Mouse (Mus musculus) neural tube, embryonic 11.5 days (tissue): ENCODE results near the gene Dysf. TPM values are rescaled to one million over a fixed set of nuclear protein-coding genes. Genes with fewer than 3 reads are reported as not detected.

Source experiments
- ATAC-seq: fragments of 200-750 bp; cut with Nextera tagmentation; 2 replicates; pipeline ENCODE4 v1.8.0; 2017; ENCODE audit warnings: moderate number of reproducible peaks, mild to moderate bottlenecking, moderate TSS enrichment, moderate library complexity; ENCODE audit not compliant: insufficient read depth, low FRiP score, low TSS enrichment
- DNase-seq: peaks from one replicate; pipeline ENCODE4 v3.0.0-alpha.2; 2015; ENCODE audit warnings: low spot score
- H3K27ac ChIP-seq: fragments of 300-500 bp; sonication (generic); 2 replicates; pipeline ENCODE4 v1.5.1; 2014; ENCODE audit warnings: low read depth, mild to moderate bottlenecking, low read length
- H3K27me3 ChIP-seq: fragments of 300-500 bp; sonication (generic); 2 replicates; pipeline ENCODE4 v1.6.1; 2014; ENCODE audit warnings: mild to moderate bottlenecking, low read length, mixed read lengths; ENCODE audit not compliant: control insufficient read depth, insufficient read depth
- H3K36me3 ChIP-seq: fragments of 300-500 bp; sonication (generic); 2 replicates; pipeline ENCODE4 v1.6.1; 2014; ENCODE audit warnings: mild to moderate bottlenecking, low read length, moderate library complexity, mixed read lengths; ENCODE audit not compliant: control insufficient read depth, insufficient read depth
- H3K4me1 ChIP-seq: fragments of 300-500 bp; sonication (generic); 2 replicates; pipeline ENCODE4 v1.6.1; 2014; ENCODE audit warnings: low read length, mixed read lengths; ENCODE audit not compliant: control insufficient read depth, insufficient read depth
- H3K4me2 ChIP-seq: fragments of 300-500 bp; sonication (generic); 2 replicates; pipeline ENCODE4 v1.6.1; 2014; ENCODE audit warnings: low read depth, mild to moderate bottlenecking, moderate library complexity
- H3K4me3 ChIP-seq: fragments of 300-500 bp; sonication (generic); 2 replicates; pipeline ENCODE4 v1.5.1; 2014; ENCODE audit warnings: low read depth, low read length
- H3K9ac ChIP-seq: fragments of 300-500 bp; sonication (generic); 2 replicates; pipeline ENCODE4 v1.6.1; 2014; ENCODE audit warnings: mild to moderate bottlenecking, low read length
- H3K9me3 ChIP-seq: fragments of 300-500 bp; sonication (generic); 2 replicates; pipeline ENCODE4 v1.6.1; 2016; ENCODE audit warnings: low read length; ENCODE audit not compliant: control insufficient read depth
- WGBS: fragments of 180-500 bp; shearing (Covaris S2); extraction: QIAGEN DNeasy Blood & Tissue Kit; methylation state at CpG from one replicate; pipeline ENCODE4 v1.1.7; 2014; 5-methylcytosine and 5-hydroxymethylcytosine counted together
- polyA plus RNA-seq: library from polyadenylated mRNA; unstranded; fragments of >200 nt; fragmentation: Nextera tagmentation; extraction: Ambion mirVana; gene quantifications from 2 replicates; pipeline ENCODE4 v1.2.1, GENCODE M21; 2014

The Dysf gene
- polyA plus RNA-seq, 1 experiment from 2014 or later = 6.3 TPM

DNA sequence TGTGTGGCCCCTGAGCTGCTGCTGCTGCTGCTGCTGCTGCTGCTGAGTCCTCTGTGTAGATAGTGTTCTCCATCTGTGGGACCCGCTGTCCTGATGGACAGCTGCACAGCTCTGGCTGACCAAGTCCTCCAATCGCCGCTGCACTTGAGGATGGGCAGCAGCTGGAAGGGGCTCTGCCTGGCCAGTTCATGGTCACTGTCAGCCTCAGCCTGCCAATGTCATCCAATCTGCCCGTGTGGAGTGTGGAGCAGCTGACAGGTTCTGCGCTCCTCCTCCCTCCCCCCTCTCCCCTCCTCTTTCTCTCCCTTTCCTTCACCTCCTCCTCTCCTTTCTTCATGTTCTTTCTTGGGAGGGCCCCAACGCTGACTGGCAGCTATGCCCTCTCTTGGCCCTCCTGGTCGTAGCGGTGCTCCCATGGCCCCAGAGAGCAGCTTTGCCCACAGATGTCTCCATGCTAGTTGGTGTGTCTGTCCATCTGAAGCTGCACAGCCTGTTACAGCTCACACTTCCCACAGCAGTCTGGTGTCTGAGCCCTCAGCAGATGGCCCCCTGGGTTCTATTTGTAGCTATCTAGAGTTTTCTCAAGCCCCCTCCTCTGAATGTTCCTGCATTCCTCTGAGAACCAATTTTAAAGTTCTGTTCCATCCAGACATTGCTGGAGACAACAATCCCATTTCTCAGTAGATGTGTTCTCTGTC lies 223.8 kb downstream of the Dysf start:
- Histone ChIP-seq H3K9ac (no peak overlapping the region), H3K27me3 (no peaks in the 10 kb centered on the region), H3K4me2 (no peak overlapping the region), H3K27ac (no peak overlapping the region), H3K36me3 (no peaks in the 10 kb centered on the region), H3K4me3 (no peak overlapping the region), H3K9me3 (no peaks in the 10 kb centered on the region), H3K4me1 (peaks cover 5% of the 10 kb centered on the region; the same call in 1 of the 2 replicates)
- DNase-seq = no peak
- 63% methylated on average over 8 of the region's 8 CpGs for WGBS
- no peak for ATAC-seq

DNA sequence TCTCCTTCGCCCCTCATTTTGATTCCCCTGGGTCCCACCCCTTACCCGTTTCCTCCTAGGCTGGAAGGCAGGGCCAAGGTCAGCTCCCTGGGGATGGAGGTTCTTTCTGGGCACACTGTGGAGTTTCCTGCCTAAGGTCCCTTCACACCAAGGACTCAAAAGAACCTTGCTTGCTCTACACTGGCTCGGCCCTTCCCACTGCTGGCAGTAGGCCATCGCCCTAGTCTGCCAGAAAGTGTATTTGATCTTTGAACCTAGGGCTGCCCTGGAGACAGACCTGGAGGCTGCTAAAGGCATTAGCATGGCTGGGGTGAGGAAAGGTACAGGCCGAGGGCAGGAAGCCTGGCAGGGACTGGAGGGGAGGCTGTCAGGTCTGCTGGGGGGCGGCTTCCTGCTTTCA lies 225.4 kb downstream of the Dysf start:
- no peak overlapping the region for H3K27ac ChIP-seq
- no peaks in the 10 kb centered on the region for H3K9me3 ChIP-seq
- ATAC-seq = no peak
- no peak overlapping the region for H3K9ac ChIP-seq
- no peak overlapping the region for H3K4me2 ChIP-seq
- DNase-seq = no peak
- H3K4me1 ChIP-seq = peaks cover 5% of the 10 kb centered on the region; the same call in 1 of the 2 replicates
- H3K27me3 ChIP-seq = no peaks in the 10 kb centered on the region
- 48% methylated on average over 6 of the region's 6 CpGs for WGBS
- H3K36me3 ChIP-seq = no peaks in the 10 kb centered on the region
- H3K4me3 ChIP-seq = no peak overlapping the region

DNA sequence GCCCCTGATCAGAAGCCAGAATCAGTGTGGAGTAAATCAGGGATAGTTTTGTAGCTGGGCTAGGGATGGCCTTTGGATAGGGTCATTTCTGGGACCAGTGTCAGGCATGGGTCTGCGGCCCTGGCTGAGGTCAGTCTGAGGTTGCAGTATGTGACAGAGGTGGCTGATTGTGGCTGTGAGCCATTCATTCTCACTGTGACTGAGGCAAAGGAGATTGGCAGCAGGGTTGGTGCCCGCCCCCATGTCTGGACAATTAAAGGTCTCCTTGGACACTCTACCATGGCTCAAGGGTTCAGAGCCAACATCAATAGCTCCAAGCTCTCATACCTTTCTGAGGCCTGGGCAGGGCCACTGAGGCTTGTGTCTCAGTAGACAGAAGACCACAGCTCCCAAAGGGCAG lies 227.0 kb downstream of the Dysf start:
- WGBS = 88% methylated on average over 2 of the region's 2 CpGs
- H3K9ac ChIP-seq = no peak overlapping the region
- H3K4me1 ChIP-seq = peaks cover 5% of the 10 kb centered on the region; the same call in 1 of the 2 replicates
- no peak overlapping the region for H3K4me3 ChIP-seq
- no peaks in the 10 kb centered on the region for H3K36me3 ChIP-seq
- no peaks in the 10 kb centered on the region for H3K27me3 ChIP-seq
- H3K27ac ChIP-seq = no peak overlapping the region
- ATAC-seq = no peak
- no peaks in the 10 kb centered on the region for H3K9me3 ChIP-seq
- no peak for DNase-seq
- no peak overlapping the region for H3K4me2 ChIP-seq

DNA sequence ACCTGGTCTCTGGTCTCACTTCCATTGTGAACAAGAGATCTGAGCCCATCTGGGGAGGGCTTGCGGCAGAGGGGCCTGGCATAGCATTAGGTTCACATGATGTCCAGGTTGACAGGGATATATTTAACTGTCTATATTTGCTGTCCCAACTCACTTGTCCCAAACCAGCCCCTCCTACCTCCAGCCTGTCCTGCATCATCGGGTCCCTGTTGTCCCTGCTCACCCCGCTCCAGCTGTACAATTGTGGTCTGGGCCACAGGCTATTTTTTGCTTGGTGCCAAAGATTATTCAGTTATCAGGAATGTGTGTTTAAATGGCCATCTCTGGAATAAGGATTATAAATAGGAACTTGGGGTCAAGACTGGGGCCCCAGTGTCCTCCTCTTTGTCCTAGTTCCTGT lies 235.0 kb downstream of the Dysf start:
- no peaks in the 10 kb centered on the region for H3K4me1 ChIP-seq
- DNase-seq (no peak), ATAC-seq (no peak)
- no peak overlapping the region for H3K27ac ChIP-seq
- H3K9me3 ChIP-seq = no peaks in the 10 kb centered on the region
- H3K36me3 ChIP-seq = no peaks in the 10 kb centered on the region
- 91% methylated on average over 3 of the region's 3 CpGs for WGBS
- H3K4me2 ChIP-seq = no peak overlapping the region
- no peak overlapping the region for H3K4me3 ChIP-seq
- no peaks in the 10 kb centered on the region for H3K27me3 ChIP-seq
- no peak overlapping the region for H3K9ac ChIP-seq

DNA sequence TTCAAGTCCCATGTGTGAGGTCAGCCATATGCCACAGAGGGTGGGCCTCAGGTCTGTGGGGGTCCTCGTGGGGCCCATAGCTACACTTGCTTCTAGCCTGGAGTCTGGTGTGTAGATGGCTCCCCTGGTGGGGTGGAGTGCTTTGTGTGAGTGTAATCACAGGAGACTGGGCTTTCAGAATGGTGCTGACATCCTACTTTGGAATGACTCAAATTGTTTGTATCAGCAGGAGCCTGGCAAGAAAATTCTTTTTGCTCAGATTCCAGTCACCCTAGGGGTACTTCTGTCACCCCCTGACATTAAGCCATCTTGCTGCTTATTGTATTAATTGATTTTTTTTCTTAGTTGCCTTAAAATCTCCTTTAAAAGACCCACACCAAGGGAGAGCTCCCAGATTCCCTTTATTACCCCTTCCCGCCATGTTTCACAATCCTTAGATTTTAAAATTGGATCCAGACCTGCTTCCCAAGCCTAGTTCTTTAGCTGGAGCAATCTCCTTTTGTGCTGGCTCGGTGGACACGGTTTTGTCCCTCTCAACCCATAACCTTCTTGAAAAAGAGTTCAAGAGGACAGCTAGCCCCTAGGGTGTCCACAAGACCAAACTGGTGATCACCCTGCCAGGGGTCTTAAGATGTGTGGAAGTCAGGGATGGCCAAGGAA lies 237.8 kb downstream of the Dysf start:
- Histone ChIP-seq H3K4me3 (no peak overlapping the region), H3K27ac (no peak overlapping the region), H3K9me3 (no peaks in the 10 kb centered on the region), H3K4me1 (no peaks in the 10 kb centered on the region), H3K27me3 (no peaks in the 10 kb centered on the region), H3K9ac (no peak overlapping the region), H3K4me2 (no peak overlapping the region), H3K36me3 (no peaks in the 10 kb centered on the region)
- WGBS = 72% methylated on average over 4 of the region's 4 CpGs
- ATAC-seq (no peak), DNase-seq (no peak)

DNA sequence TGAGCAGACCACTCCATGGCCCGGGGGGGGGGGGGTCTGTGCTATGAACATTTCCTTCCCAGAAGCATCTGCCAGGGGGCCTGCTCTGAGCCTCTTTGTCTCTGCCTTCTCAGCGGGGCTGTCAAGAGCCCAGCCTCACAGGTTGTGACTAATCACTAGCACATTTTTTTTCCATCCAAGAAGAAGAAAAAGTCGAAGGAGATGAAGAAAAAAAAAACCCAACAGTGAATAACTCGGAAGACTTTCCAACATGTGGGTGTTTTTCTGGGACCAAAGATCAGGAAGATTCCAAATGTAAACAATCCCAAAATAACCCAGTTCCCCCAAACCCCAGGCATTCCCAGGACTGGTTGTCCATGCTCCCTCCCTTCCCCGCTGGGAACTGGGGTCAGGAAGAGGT lies 238.6 kb downstream of the Dysf start:
- DNase-seq = no peak
- Histone ChIP-seq H3K9me3 (no peaks in the 10 kb centered on the region), H3K9ac (no peak overlapping the region), H3K27ac (no peak overlapping the region), H3K4me3 (no peak overlapping the region), H3K4me2 (no peak overlapping the region), H3K36me3 (no peaks in the 10 kb centered on the region), H3K4me1 (no peaks in the 10 kb centered on the region), H3K27me3 (no peaks in the 10 kb centered on the region)
- ATAC-seq = no peak
- 54% methylated on average over 5 of the region's 5 CpGs for WGBS

Other genes with a start within 250 kb of the Dysf start
- 0.26 TPM in 1 of 2 replicates, not detected in the other for gene Ankrd53, start 245.9 kb upstream of the Dysf start, polyA plus RNA-seq
- gene Tex261, start 232.8 kb upstream of the Dysf start, polyA plus RNA-seq = 56.7 and 57.7 TPM in 2 replicates
- 36.1 and 36.4 TPM in 2 replicates for gene Nagk, start 213.6 kb upstream of the Dysf start, polyA plus RNA-seq
- gene Paip2b, start 176.8 kb upstream of the Dysf start, polyA plus RNA-seq = 19.1 and 21.9 TPM in 2 replicates
- 98.1 and 102 TPM in 2 replicates for gene Zfp638, start 141.5 kb upstream of the Dysf start, polyA plus RNA-seq